Mouse (Mus musculus): Measurements from ENCODE around the gene Pla2g3.

The Pla2g3 gene

DNA sequence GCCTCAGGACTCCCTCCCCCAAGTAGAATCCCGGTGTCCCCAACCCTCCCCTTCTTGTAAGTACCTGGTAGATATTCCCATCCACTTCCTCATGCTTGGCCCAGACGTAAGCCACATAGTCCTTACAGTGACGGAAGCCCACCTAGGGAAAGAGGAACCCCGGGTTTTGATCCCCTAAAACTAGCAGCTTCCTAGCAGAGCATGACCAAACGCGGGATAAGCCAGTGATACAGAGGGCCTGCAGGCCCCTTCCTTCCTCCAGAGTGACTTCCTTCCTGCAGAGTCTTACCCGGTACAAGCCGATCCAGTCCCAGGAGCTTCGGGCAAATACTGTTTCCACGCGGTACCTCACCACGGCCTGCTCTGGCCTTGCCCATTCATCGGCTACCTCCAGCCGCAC, 7.4 kb downstream of the Pla2g3 start:
- no peak for DNase-seq

DNA sequence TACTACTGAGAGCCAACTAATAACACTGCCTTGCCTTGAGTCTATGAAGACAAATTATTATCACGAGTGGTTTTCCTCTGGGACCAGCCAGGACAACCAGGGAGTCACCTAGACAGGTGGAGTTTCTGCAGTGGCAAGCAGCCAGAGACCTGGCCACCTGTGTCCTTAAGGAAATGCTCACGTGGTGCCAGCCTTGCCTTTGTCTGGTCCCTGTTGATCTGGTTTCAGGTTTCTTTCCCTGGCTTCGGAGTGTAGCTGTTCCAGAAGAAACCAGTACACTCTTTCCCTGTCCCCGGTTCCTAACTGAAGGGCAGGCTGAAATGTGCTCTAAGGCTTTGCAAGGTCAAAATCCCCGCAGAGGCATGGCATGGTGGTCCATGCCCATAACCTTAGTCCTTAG, 8.7 kb downstream of the Pla2g3 start:
- no peak for DNase-seq

DNA sequence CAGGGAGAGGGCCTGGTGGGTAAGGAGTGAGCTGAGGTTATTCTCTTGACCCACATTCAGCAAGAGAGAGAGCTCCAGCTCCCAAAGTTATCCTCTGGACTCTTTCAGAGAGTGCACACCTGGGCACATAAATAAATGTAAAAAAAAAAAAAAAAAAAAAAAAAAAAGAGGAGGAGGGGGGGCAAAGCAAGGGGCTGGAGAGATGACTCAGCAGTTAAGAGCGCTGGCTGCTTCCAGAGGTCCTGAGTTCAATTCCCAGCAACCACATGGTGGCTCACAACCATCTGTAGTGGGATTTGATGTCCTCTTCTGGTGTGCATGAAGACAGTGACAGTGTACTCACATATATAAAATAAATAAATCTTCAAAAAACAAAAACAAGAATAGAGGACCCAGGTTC, 9.2 kb downstream of the Pla2g3 start:
- DNase-seq = no peak

DNA sequence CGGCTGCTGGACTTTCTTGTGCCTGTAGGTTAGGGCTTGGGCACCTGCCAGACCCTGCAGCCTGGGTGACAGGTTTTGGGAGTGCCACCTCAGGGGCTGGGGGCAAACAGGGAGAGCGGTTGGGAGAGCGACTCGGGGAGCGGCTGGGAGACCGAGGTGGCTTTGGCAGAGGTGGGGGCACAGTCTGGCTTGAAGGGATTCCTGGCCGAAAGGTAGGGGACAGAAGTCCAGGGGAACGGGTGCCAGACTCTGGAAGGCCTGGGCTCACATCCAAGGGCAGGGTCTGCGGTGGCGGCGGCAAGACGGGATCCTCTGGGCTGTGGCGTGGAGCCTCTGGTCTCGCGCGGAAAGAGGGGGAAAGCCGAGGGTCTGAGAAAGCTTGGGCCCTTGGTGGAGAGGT, 14.0 kb downstream of the Pla2g3 start:
- no peak for DNase-seq

DNA sequence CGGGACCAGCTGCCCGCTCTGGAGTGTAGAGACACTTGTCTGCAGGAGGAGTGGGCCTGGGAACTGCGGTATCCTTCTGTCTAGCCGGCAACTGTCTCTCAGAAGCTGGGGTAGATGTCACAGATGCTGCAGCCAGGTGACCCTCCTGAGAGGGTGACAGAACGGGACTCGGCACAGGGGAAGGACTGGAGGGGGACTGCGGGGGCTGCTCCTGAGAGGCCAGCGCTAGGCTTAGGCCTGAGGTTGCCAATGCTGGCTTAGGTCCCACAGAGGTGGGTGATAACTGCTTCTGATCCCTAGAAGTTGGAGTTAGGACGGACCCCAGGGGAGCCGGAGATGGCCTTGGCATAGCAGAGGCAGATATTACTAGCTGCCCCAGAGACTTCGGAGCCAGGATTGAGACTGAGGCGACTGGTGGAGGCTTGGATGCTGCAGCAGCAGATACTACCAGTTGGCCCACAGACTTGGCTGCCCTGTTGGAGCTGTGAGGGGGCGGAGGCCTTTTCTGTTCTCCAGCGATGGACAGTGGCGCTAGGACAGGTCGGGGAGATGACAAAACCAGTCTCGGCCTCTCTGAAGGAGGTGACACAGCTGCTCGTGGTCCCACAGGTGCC, 14.5 kb downstream of the Pla2g3 start:
- DNase-seq = no peak

DNA sequence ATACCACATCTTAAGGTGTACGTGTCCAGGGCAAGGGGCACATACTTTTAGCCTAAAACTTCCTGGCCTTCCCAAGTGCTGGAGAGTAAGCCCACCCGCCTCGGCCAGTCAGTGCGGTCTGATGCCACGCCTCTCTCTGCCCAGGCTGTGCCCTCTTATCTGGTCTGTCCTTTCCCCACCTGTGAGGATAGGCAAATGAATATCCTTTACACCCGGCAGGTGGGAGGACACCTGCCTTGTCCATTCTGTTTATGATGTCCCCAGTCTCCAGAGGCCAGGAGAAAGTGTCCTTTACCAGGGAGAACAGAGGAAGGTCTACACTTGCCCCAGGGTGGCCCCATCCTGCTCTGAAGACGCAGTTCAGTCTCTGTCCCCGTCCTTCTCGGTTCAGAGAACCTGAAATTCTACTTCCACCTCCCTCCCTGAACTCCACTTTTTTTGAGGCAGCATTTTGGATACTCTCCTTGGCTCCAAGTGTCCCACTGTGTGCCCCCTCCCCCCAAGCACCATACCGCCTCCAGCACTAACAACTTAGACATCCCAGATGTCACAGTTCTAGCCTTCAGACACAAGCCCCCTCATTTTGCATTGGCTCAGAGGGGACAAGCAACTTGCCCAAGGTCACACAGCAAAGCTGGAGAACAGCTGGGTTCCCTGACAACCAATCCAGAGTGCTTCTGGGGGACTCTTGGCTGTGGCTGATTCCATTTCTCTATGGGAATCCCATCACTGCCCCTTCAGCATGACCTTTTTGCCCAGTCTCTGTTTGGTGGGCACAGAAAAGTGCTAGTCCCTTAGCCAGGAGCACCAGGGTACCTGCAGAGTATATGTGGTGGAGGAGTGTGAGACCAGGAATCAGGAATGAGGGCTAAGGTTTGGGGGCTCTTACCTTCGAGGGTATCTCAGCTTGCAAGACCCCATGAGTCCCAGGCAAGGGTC, 15.9 kb downstream of the Pla2g3 start:
- DNase-seq = no peak

DNA sequence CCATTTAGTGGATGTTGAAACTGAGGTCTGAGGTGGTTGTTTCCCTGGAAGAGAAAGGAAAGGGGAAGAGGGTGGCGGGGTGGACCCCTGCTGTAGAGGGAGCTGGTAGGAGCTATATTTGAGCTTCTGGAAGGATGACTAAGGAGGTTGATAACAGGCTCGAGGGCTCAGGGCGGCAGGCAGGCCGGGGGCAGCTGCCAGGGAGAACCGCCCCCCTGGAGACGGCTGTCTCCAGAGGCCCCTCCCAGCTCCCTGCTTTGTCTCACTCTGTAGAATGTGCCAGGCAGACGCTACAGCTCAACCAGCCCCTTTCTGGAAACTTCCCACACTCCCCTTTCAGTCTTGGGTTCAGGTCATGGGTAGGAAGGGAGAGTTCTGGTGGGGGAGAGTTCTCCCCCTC, 20.1 kb downstream of the Pla2g3 start:
- DNase-seq = no peak

DNA sequence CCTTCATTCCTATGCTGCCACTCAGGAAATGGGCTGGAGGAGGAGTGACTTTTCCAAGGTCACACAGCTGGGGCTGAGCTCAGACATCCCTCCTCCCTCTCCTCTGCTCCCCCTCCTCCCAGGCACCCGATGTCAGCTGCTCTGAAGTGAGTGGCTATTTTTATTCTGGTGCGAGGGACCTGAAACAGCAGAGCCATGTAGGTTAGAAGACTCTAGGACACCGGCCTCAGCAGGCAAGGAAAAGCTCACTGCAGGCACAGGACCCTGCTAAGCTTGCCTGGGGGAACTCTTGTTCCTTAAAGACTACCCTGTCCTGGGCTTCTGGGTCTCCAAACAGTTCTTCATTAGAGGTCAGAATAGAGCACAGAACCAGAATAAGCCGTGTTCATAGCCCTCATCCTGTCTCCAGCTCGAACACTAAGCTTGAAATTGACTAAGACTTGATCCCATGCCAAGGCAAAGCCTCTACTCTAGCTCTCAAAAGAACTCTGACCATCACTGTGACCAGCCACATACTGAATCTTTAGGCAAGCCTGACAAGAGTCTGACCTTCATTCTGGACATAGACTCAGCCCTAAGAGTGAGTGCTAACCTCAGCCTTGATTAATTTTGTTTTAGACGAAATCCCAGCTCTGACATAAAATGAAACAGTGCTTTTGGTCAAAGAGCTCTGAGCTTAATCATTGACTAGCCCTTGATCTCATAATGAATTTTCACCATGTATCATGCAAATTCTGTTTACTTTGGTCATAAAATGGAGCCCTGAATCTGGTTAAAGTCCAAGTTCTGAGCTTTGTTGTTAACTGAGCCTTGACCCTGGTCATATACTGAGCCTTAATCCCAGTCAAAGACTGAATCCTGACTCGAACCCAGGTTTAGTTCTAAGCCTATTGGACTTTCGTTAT, 21.3 kb downstream of the Pla2g3 start:
- no peak for DNase-seq

DNA sequence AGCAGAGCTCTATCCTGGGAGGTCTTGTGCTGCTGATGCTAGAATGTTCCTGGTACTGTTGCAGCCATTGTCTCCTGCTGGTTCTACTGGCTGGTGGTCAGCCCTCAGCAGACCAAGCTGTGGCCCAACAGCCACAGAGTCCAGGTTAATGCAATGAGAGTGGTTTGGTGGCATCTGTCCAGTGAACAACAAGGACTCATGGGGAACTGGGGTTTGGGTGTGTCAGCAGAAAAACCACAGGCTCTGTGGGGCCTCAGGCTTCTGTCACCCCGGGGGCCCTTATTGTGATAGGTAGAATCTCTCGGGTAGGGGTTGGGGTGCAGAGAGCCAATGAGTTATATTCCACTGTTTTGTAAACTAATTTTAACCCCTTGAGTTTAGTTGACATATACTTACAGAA, 22.2 kb downstream of the Pla2g3 start:
- no peak for DNase-seq

DNA sequence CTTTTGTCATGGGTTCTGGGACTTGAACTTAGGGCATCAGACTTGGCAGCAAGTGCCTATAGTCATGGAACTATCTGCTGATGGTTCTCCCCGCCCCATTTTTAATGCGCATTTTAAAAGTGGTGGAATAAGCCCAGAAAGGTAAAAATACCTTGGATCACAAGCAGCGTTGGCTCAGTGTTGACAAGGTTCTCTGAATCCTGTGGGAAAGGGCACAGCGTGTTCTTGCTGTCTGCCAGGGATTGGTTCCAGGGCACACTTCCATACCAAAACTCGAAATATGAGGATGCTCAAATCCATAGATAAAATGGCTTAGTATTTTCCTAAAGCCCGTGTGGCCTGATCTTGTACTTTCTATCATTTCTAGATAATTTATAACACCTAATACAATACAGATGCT, 25.2 kb downstream of the Pla2g3 start:
- DNase-seq = no peak

DNA sequence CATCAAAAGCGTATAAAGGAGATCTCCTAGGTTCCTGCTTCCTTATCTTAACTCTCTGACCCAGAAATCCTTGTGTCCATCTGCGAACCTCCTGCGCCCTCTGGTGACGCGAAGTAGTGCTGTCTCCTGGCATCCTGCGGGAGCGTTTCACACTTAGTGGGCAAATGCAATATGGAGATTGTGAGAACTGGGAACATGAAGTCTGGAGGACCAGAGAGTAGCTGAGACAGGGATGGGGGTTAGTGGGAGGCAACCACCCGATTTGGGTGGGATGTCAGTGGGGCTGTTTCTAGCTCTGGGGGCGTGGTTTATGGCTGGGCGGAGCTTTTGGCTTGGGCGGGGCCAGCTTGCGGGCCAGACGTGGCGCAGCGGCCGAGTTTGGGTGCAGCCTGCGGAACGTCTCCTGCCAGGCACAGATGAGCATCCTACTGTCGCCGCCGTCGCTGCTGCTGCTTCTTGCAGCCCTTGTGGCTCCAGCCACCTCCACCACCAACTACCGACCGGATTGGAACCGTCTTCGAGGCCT, 26.5 kb downstream of the Pla2g3 start, which contains the start of gene Selenom:
TSS of gene Selenom (plus strand) at position 156 of the 526 bp plus-strand sequence.
- peak; percentile 64 to 82 for DNase-seq

DNA sequence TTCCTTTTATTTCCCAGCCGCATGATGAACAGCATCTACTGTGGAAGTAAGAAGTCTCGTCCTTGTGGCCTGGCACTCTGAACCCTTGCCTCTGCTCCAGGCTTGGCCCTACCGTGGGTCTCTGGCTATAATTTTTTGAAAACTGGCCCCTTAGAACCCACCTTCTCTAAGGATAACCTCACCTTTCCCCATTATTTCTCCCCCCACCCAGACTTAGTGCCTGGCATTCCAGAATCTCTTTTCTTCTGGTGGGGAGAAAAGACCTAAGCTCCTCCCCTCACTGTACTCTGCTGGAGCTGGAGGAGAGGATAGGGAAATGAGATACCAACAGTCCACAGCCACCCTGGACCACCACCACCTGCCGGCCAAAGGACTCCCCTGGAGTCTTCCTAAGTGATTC, 27.1 kb downstream of the Pla2g3 start:
- no peak for DNase-seq

DNA sequence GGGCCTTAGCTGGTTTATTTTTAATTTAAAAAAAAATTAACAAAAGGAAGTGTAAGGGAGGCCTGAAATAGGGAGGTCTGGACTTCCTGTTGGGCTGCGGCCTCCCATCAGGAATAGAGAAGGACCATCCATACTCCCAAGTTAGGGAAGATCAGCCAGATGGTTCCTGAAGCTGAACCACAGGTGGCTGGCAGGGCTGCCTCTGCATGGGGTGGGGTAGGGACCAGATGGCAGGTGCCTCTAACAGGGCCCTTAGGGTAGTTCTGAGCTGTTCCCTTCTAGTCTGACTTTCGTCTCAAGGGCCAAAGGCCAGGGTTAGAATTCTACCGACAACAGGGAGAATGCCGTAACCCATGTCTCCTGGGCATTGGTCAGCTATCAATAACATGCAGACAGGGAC, 27.6 kb downstream of the Pla2g3 start:
- DNase-seq = no peak

DNA sequence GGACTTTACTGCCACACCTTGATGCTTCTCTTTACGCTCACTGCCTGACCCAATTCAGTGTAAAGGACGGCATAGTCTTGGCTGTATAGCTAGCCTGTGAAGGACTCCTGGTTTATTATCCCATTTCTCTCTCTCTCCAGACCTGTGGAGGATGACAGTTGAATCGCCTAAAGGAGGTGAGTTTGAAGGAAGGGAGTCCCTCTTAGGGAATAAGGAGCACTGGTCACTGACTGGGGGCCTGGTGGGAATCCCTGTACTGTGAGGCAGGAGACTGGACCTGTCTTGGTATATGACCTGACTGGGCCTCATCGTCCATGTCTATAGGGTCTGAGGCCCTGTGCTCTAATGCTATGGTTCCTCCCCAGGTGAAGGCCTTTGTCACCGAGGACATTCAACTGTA, 28.0 kb downstream of the Pla2g3 start:
- DNase-seq = no peak

DNA sequence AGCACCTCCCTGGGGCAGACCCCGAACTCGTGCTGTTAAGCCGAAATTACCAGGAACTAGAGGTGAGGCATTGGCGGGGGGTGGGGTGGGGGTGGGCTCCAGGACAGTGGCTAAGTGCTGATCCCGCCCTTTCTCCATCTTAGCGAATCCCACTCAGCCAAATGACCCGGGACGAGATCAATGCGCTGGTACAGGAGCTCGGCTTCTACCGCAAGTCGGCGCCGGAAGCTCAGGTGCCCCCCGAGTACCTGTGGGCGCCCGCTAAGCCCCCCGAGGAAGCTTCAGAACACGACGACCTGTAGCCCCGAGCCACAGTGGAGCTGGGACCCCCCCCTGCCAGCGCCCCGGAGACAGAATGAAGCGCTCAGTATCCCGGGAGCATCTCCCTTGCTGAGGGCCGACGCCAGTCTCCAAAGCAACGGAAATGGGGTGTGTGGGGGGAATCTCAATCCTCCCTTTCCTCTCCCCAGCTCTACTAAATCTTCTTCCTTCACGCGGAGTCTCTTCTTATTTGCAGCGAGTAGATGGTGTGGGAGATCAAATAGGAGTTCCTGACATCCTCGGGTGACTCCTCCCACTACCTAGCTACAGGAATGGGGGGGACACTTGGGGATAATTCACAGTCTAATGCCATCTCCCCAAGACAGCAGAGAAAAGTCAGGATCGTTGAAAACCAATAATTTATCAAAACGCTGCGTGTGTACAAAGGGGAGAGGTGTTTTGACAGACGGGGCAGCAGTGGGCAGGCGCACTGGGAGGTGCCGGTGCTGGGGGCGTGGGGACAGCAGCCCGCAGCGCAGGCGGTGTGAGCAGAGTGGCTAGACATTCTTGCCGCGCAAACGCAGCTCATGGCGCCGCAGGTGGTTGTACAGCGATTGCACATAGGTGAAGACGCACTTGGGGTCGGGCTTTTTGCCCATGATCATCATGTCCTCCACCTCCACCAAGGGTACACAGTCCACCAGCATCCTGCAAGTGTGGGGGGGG, 29.1 kb downstream of the Pla2g3 start:
- DNase-seq = no peak

DNA sequence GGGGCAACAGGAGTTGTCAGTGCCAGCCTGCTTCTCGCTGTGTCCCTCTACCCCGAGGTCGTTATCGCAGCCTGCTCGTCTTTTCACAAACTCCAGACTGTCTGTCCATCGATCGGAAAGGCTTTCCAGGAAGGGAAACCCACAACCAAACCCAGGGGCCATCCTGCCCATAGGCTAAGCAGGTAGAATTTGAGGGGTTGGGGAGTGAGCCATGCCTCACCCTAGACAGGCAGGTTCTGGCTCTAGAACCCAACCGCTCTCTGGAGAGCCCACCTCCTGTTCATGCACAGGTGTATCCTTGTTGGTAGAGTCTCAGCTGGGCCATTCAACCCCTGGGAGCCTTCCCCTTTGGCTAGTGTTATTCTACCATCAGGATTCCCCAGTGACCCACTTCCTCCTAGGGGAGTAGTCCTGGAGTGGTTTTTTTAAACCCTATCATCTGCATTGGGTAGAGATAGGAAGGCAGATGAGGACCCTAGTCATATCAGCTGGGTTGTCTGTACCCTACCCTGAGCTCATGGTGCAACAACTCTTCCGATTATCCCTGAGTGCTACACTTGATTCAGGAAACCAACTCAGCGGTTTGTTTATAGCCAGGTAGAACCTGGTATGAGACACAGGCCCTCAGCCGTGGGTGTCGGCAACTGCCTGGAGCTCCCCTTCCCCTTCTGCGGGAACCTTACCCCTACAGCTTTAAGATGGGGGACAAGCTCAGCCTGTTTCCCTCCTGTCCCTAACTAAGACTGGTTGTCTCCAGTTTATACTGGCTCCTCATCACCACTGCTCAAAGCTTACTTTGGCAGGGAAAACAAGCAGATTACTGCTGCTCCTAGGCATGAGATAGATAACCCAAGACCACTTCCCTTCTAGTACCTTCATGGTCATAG, 30.0 kb downstream of the Pla2g3 start:
- DNase-seq = no peak

DNA sequence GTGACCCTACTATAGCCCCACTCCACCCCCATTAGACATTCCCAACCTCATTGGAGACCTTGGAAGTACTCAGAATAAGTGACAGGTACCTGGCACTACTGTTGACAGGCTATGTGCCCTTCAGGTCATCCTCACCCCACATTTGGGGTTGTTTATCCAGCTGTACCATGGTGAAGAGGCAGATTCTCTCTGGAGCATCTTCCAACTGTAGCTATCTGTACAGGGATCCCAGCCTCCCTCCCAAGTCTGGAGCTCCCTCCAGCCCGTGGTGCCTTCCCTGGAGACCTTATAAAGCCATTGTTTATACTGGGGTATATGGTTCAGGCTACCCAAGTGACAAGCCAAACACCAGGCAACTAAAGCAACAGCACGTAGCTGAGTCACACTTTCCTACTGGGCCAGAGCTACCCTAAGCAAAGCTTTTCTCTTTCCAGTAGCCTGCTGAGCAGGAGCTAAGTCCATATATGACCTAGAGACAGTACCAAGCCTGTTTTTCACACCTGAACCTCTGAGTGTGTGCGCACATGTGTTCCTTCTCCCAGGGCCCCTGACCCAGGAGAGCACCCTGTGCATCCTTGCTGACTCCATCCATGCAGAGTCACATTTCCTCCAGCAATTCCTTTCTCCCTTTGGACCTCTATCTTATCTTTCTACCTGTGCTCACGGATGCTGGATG, 31.1 kb downstream of the Pla2g3 start:
- DNase-seq = no peak

DNA sequence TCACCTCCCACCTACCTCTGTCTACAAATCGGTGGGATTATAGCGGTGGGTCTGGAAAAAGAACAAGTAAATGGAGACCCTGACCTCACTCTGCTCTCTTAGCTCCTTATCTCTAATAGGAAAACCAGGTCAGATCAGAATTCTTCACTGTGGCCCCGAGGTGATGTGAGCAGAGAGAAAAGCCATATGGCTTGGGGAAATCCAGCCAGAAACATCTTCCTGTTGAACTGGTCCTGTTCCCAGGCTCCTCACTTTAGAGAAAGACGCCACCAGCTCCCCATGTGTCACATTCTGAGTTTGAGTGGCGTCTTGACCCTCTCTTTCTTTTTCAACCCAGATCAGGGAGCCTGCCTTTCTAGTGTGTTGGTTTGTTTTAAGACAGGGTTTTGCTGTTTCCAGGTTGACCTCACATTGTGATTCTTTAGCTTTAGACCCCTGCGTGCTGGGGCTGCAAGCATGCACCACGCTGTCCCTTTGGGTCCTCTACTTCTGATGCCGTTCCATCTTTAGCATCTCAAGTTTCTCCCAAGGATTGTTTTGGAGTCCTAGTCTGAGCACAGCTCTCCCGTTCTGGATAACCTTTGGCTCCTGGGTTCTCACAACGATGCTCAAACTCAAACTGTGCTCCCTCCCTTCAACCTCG, 31.8 kb downstream of the Pla2g3 start:
- DNase-seq = no peak

DNA sequence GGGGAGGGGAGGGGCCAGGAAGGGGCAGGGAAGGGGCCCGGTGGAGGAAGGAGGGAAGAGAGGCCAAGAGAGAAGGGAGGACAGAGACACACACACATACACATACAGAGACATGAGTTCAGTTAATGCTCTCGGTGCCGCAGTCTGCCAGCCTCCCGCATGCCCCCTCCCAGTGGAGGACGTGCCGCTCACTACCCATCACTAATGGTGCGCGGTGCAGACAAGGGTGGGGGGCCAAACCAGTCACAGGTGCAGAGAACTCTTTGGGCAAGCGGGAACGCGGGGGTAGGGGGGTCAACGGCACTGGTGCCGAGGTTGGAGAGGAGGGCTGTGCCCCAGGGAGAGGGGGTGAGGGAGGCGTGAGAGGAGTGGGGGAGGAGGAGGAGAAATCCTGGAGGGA, 32.8 kb downstream of the Pla2g3 start:
- no peak for DNase-seq
